Mouse (Mus musculus): Measurements from ENCODE around the gene Tef. TPM values are rescaled to one million over a fixed set of nuclear protein-coding genes. Genes with fewer than 3 reads are reported as not detected.

Tef gene
- polyA plus RNA-seq, 1 experiment from 2014 or later: 20.5 TPM

- ATAC-seq (ENCODE audit: low FRiP score): peak; percentile 79
- H3K9me3 ChIP-seq (replicated peaks): no peaks in the 10 kb centered on the region
- WGBS: 16% methylated on average over 24 of the region's 24 CpGs
- peaks cover 17% of the 10 kb centered on the region for H3K36me3 ChIP-seq
- H3K27ac ChIP-seq (replicated peaks): no peak overlapping the region
- no peak overlapping the region for H3K9ac ChIP-seq (replicated peaks)
- no peak overlapping the region for H3K4me3 ChIP-seq (replicated peaks)
- peaks cover 11% of the 10 kb centered on the region for H3K27me3 ChIP-seq (replicated peaks)
- H3K4me1 ChIP-seq: peaks cover 10% of the 10 kb centered on the region
- H3K4me2 ChIP-seq: peak overlapping the region; percentile 20
Measured at GRCm38 (mm10) chr15:81831136-81831825, 29.1 kb downstream of the Tef start.

- Histone ChIP-seq H3K36me3 (peaks cover 9% of the 10 kb centered on the region), H3K27ac (replicated peaks) (no peak overlapping the region), H3K9ac (replicated peaks) (no peak overlapping the region), H3K4me3 (replicated peaks) (no peak overlapping the region), H3K27me3 (replicated peaks) (peaks cover 17% of the 10 kb centered on the region), H3K4me2 (no peak overlapping the region), H3K4me1 (peaks cover 14% of the 10 kb centered on the region), H3K9me3 (replicated peaks) (no peaks in the 10 kb centered on the region)
- 83% methylated on average over 3 of the region's 3 CpGs for WGBS
- ATAC-seq (ENCODE audit: low FRiP score): no peak
Measured at GRCm38 (mm10) chr15:81832219-81832618, 30.0 kb downstream of the Tef start.

GRCm38 (mm10) chr15:81833481-81833880 is 31.3 kb downstream of the Tef start:
- Histone ChIP-seq H3K27ac (replicated peaks) (no peak overlapping the region), H3K36me3 (0 out of 2 replicates have a peak, but pooled peaks cover 2% of the 10 kb centered on the region), H3K4me1 (peaks cover 14% of the 10 kb centered on the region), H3K9me3 (replicated peaks) (no peaks in the 10 kb centered on the region), H3K4me3 (replicated peaks) (no peak overlapping the region), H3K27me3 (replicated peaks) (peaks cover 17% of the 10 kb centered on the region), H3K4me2 (no peak overlapping the region), H3K9ac (replicated peaks) (no peak overlapping the region)
- ATAC-seq (ENCODE audit: low FRiP score): no peak
- 75% methylated on average over 4 of the region's 4 CpGs for WGBS

- WGBS: 66% methylated on average over 3 of the region's 3 CpGs
- no peak overlapping the region for H3K4me3 ChIP-seq (replicated peaks)
- peaks cover 17% of the 10 kb centered on the region for H3K27me3 ChIP-seq (replicated peaks)
- no peaks in the 10 kb centered on the region for H3K9me3 ChIP-seq (replicated peaks)
- no peak overlapping the region; the same call in 1 of the 2 replicates for H3K9ac ChIP-seq (replicated peaks)
- H3K27ac ChIP-seq (replicated peaks): no peak overlapping the region
- H3K4me1 ChIP-seq: peaks cover 14% of the 10 kb centered on the region
- no peak for ATAC-seq (ENCODE audit: low FRiP score)
- H3K4me2 ChIP-seq: no peak overlapping the region
- H3K36me3 ChIP-seq: no peaks in the 10 kb centered on the region
Measured at GRCm38 (mm10) chr15:81834171-81834841, 32.1 kb downstream of the Tef start.

- no peaks in the 10 kb centered on the region for H3K36me3 ChIP-seq
- H3K9ac ChIP-seq (replicated peaks): no peak overlapping the region
- peaks cover 17% of the 10 kb centered on the region for H3K27me3 ChIP-seq (replicated peaks)
- H3K27ac ChIP-seq (replicated peaks): no peak overlapping the region
- H3K4me3 ChIP-seq (replicated peaks): no peak overlapping the region
- peaks cover 18% of the 10 kb centered on the region for H3K4me1 ChIP-seq
- no peak for ATAC-seq (ENCODE audit: low FRiP score)
- 62% methylated on average over 10 of the region's 10 CpGs for WGBS
- H3K4me2 ChIP-seq: no peak overlapping the region
- no peaks in the 10 kb centered on the region for H3K9me3 ChIP-seq (replicated peaks)
Measured at GRCm38 (mm10) chr15:81835007-81835880, 33.0 kb downstream of the Tef start.

GRCm38 (mm10) chr15:81836124-81836821 is 34.1 kb downstream of the Tef start:
- peak; percentile 56 for ATAC-seq (ENCODE audit: low FRiP score)
- H3K36me3 ChIP-seq: no peaks in the 10 kb centered on the region
- 5% methylated on average over 33 of the region's 33 CpGs for WGBS
- no peak overlapping the region for H3K27ac ChIP-seq (replicated peaks)
- no peaks in the 10 kb centered on the region for H3K9me3 ChIP-seq (replicated peaks)
- peaks cover 18% of the 10 kb centered on the region for H3K4me1 ChIP-seq
- H3K4me2 ChIP-seq: peak overlapping the region; percentile 49
- H3K27me3 ChIP-seq (replicated peaks): peaks cover 17% of the 10 kb centered on the region
- H3K4me3 ChIP-seq (replicated peaks): peak overlapping the region; percentile 20
- H3K9ac ChIP-seq (replicated peaks): no peak overlapping the region; the same call in 1 of the 2 replicates

- WGBS: 66% methylated on average over 7 of the region's 7 CpGs
- Histone ChIP-seq H3K27ac (replicated peaks) (no peak overlapping the region), H3K9ac (replicated peaks) (no peak overlapping the region), H3K9me3 (replicated peaks) (no peaks in the 10 kb centered on the region), H3K4me2 (no peak overlapping the region), H3K36me3 (no peaks in the 10 kb centered on the region), H3K27me3 (replicated peaks) (peaks cover 17% of the 10 kb centered on the region), H3K4me3 (replicated peaks) (no peak overlapping the region), H3K4me1 (peaks cover 15% of the 10 kb centered on the region)
- ATAC-seq (ENCODE audit: low FRiP score): no peak
Measured at GRCm38 (mm10) chr15:81836966-81837920, 35.0 kb downstream of the Tef start.

- Histone ChIP-seq H3K4me1 (peaks cover 15% of the 10 kb centered on the region), H3K27me3 (replicated peaks) (peaks cover 17% of the 10 kb centered on the region), H3K4me3 (replicated peaks) (no peak overlapping the region), H3K9ac (replicated peaks) (no peak overlapping the region), H3K36me3 (no peaks in the 10 kb centered on the region), H3K4me2 (no peak overlapping the region), H3K27ac (replicated peaks) (no peak overlapping the region), H3K9me3 (replicated peaks) (no peaks in the 10 kb centered on the region)
- WGBS: 67% methylated on average over 14 of the region's 14 CpGs
- ATAC-seq (ENCODE audit: low FRiP score): no peak
Measured at GRCm38 (mm10) chr15:81838554-81839235, 36.5 kb downstream of the Tef start.

- Histone ChIP-seq H3K9me3 (replicated peaks) (no peaks in the 10 kb centered on the region), H3K4me3 (replicated peaks) (no peak overlapping the region), H3K36me3 (no peaks in the 10 kb centered on the region), H3K27me3 (replicated peaks) (peaks cover 17% of the 10 kb centered on the region), H3K9ac (replicated peaks) (no peak overlapping the region), H3K4me1 (peaks cover 15% of the 10 kb centered on the region), H3K4me2 (no peak overlapping the region), H3K27ac (replicated peaks) (no peak overlapping the region; the same call in 1 of the 2 replicates)
- WGBS: 59% methylated on average over 5 of the region's 5 CpGs
- peak; percentile 86 for ATAC-seq (ENCODE audit: low FRiP score)
Measured at GRCm38 (mm10) chr15:81839634-81840033, 37.4 kb downstream of the Tef start.

GRCm38 (mm10) chr15:81840306-81840705 is 38.1 kb downstream of the Tef start:
- Histone ChIP-seq H3K27me3 (replicated peaks) (peaks cover 12% of the 10 kb centered on the region; the same call in 1 of the 2 replicates), H3K9ac (replicated peaks) (no peak overlapping the region), H3K9me3 (replicated peaks) (no peaks in the 10 kb centered on the region), H3K4me3 (replicated peaks) (no peak overlapping the region), H3K4me1 (peaks cover 15% of the 10 kb centered on the region), H3K36me3 (no peaks in the 10 kb centered on the region), H3K27ac (replicated peaks) (no peak overlapping the region), H3K4me2 (no peak overlapping the region)
- WGBS: 94% methylated on average over 7 of the region's 7 CpGs
- ATAC-seq (ENCODE audit: low FRiP score): no peak
